Mouse (Mus musculus) midbrain, postnatal 0 days (tissue): ENCODE data around the gene Kifc1. TPM values are rescaled to one million over a fixed set of nuclear protein-coding genes. Genes with fewer than 3 reads are reported as not detected.

Experiments
- ATAC-seq: fragments of 200-750 bp; cut with Nextera tagmentation; 2 replicates; pipeline ENCODE4 v1.8.0; 2017; ENCODE audit warnings: moderate number of reproducible peaks, mild to moderate bottlenecking, moderate TSS enrichment, moderate library complexity; ENCODE audit not compliant: low FRiP score
- DNase-seq: peaks from one replicate; pipeline ENCODE4 v3.0.0-alpha.2; 2015; ENCODE audit warnings: low spot score
- H3K27ac ChIP-seq: fragments of 300-500 bp; sonication (generic); 2 replicates; pipeline ENCODE4 v1.5.1; 2014; ENCODE audit warnings: low read depth, mild to moderate bottlenecking, low read length, mixed read lengths
- H3K27me3 ChIP-seq: fragments of 300-500 bp; sonication (generic); 2 replicates; pipeline ENCODE4 v1.6.1; 2014; ENCODE audit warnings: low read length, control low read depth, mixed read lengths; ENCODE audit not compliant: insufficient read depth
- H3K36me3 ChIP-seq: fragments of 300-500 bp; sonication (generic); 2 replicates; pipeline ENCODE4 v1.6.1; 2014; ENCODE audit warnings: low read length, control low read depth, mixed read lengths; ENCODE audit not compliant: insufficient read depth
- H3K4me1 ChIP-seq: fragments of 300-500 bp; sonication (generic); 2 replicates; pipeline ENCODE4 v1.6.1; 2014; ENCODE audit warnings: mild to moderate bottlenecking, control low read depth, antibody characterized with exemption, low read length, mixed read lengths; ENCODE audit not compliant: insufficient read depth
- H3K4me2 ChIP-seq: fragments of 300-500 bp; sonication (generic); 2 replicates; pipeline ENCODE4 v1.6.1; 2014; ENCODE audit warnings: low read depth, mild to moderate bottlenecking, low read length, mixed read lengths; ENCODE audit not compliant: poor library complexity, severe bottlenecking
- H3K4me3 ChIP-seq: fragments of 300-500 bp; sonication (generic); 2 replicates; pipeline ENCODE4 v1.5.1; 2014; ENCODE audit warnings: low read depth, mild to moderate bottlenecking, low read length, moderate library complexity
- H3K9ac ChIP-seq: fragments of 300-500 bp; sonication (generic); replicated peaks from 2 replicates; pipeline ENCODE4 v1.6.1; 2014; ENCODE audit warnings: mild to moderate bottlenecking, low read length, moderate library complexity, mixed read lengths; ENCODE audit not compliant: poor library complexity, severe bottlenecking
- H3K9me3 ChIP-seq: fragments of 300-500 bp; sonication (generic); 2 replicates; pipeline ENCODE4 v1.6.1; 2016; ENCODE audit warnings: low read length, control low read depth
- CTCF ChIP-seq: IDR thresholded peaks from 2 replicates; pipeline ENCODE4 v1.5.1; 2016; ENCODE audit warnings: antibody characterized with exemption, mild to moderate bottlenecking
- WGBS: fragments of 180-500 bp; shearing (Covaris S2); extraction: QIAGEN DNeasy Blood & Tissue Kit; methylation state at CpG from one replicate; pipeline ENCODE4 v1.1.7; 2014; 5-methylcytosine and 5-hydroxymethylcytosine counted together
- polyA plus RNA-seq: library from polyadenylated mRNA; unstranded; fragments of >200 nt; fragmentation: Nextera tagmentation; extraction: Ambion mirVana; gene quantifications from 2 replicates; pipeline ENCODE4 v1.2.1, GENCODE M21; 2015
- total RNA-seq: library from RNA; depleted of rRNA; stranded (reverse); fragments of >200 nt; gene quantifications from 2 replicates; pipeline ENCODE4 v1.2.3, GENCODE M21; 2014

The Kifc1 gene
- total and polyA plus RNA-seq, 2 experiments from 2014 or later = 1.4 to 4.3 TPM

DNA sequence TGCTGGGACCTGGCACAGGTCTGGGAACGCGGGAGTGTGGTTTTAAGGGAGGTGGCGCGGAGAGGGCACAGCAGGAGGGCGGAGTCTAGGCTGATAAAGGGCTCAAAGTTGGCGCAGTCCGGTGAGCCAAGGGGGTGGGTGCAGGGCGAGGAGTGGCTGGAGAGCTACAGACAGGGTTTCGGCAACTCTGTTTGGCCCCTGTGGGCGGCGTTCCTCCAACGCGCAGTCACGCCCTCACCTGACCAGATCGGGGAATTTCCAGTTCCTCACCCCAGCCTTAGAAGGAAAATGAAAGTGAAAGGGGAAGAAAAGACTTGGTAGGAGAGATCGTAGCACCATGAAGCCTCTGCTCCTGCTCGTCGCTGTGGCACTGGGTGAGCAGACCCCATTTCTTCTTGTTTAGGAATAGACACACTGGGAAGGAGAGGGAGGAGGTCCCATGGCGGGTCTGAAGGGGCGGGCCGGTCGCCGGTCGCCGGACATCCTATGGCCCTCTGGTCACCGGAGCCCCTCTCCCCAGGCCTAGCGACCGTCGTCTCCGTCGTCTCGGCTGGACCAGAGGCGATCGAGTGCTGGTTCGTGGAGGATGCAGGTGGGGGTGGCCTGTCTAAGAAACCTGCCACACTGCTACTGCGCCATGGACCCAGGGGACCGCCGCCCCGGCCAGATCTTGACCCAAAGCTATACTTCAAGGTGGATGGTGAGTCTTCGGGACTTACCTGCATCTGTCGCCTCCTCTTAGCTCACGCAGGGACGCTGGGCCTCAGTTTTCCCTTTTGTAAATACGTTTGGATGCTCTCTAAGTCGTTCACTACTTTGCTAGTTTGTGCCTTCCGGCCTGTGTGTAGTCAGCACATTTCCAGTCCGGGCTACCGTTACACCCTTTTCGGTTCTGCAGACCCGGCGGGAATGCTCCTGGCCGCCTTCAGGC is 29.2 kb upstream of the Kifc1 start:
- peak overlapping the region; percentile 48; the same call in 1 of the 2 replicates for H3K27ac ChIP-seq
- no peak for ATAC-seq
- no peaks in the 10 kb centered on the region for H3K4me1 ChIP-seq
- no peaks in the 10 kb centered on the region for H3K27me3 ChIP-seq
- no peaks in the 10 kb centered on the region for H3K9me3 ChIP-seq
- peak overlapping the region; percentile 70 for H3K4me2 ChIP-seq
- WGBS = 4% methylated on average over 52 of the region's 52 CpGs
- peak; percentile 29 for TF ChIP-seq CTCF
- peak overlapping the region; percentile 39 for H3K9ac ChIP-seq
- peak overlapping the region; percentile 38 for H3K4me3 ChIP-seq
- DNase-seq = peak; percentile 34
- no peaks in the 10 kb centered on the region for H3K36me3 ChIP-seq

DNA sequence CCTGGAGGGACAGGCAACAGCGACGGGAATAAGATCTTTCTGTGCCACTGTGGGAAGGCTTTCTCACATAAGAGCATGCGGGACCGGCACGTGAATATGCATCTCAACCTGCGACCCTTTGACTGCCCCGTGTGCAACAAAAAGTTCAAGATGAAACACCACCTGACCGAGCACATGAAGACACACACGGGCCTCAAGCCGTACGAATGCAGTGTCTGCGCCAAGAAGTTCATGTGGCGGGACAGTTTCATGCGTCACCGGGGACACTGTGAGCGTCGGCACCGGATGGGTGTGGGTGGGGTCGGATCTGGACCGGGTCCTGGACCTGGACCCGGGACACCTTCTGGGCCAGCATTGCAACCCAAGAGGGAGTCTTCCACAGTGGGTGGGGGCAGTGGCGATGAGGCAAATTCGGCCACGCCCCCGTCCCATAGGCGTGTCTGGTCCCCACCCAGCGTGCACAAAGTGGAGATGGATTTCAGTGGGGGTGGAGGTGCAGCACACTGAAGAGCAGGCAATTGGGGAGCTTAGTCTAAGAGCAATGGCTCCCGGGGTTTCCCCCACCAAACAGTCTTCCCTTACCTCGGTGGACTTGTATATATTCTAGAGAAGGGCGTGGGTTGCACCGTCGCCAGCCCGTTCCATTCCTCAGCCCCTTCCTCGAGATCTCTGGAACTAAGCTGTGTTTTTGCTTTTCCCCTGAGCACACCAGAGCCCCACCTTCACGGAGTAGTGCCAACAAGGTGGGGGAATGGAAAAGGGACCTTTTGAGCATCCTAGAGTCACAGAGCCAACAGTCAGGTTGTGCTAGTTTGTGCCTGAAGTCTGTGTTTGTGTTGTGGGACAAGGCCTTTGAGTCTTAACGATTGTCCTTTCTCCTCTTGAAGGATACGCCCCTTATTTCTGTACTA is 28.1 kb upstream of the Kifc1 start:
- Histone ChIP-seq H3K4me3 (peak overlapping the region; percentile 38), H3K9ac (no peak overlapping the region), H3K36me3 (peaks cover 8% of the 10 kb centered on the region), H3K4me1 (no peaks in the 10 kb centered on the region), H3K9me3 (no peaks in the 10 kb centered on the region), H3K4me2 (peak overlapping the region; percentile 70; the same call in 1 of the 2 replicates), H3K27ac (no peak overlapping the region), H3K27me3 (no peaks in the 10 kb centered on the region)
- TF ChIP-seq CTCF = no peak
- DNase-seq = no peak
- 65% methylated on average over 37 of the region's 37 CpGs for WGBS
- ATAC-seq = no peak

DNA sequence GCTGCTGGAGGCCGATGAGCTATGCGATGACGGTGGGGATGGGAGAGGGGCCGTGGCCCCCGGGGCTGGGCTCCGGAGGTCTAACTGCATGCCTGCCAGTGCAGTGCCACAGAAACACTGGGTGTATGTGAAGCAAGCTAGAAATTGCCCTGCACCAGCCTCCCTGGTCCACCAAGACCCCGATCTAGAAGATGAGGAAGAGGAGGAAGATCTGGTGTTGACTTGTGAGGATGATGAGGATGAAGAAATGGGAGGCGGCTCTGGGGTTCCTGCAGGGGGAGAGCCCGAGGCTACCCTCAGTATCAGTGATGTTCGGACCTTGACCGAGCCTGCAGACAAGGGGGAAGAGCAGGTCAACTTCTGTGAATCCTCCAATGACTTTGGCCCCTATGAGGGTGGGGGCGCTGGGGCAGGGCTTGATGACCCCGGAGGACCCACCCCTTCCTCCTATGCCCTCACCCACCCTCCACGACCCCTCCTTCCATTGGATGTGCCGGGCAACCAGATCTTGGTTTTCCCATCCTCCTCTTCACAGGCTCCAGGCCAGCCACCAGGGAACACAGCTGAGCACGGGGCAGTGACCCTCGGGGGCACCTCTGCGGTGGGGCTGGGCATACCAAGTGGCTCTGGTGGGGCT is 27.3 kb upstream of the Kifc1 start:
- Histone ChIP-seq H3K4me3 (no peak overlapping the region), H3K9ac (no peak overlapping the region), H3K27me3 (no peaks in the 10 kb centered on the region), H3K4me1 (no peaks in the 10 kb centered on the region), H3K9me3 (no peaks in the 10 kb centered on the region), H3K36me3 (peaks cover 12% of the 10 kb centered on the region), H3K4me2 (no peak overlapping the region), H3K27ac (no peak overlapping the region)
- WGBS = 87% methylated on average over 18 of the region's 18 CpGs
- ATAC-seq (no peak), DNase-seq (no peak)
- TF ChIP-seq CTCF = no peak

DNA sequence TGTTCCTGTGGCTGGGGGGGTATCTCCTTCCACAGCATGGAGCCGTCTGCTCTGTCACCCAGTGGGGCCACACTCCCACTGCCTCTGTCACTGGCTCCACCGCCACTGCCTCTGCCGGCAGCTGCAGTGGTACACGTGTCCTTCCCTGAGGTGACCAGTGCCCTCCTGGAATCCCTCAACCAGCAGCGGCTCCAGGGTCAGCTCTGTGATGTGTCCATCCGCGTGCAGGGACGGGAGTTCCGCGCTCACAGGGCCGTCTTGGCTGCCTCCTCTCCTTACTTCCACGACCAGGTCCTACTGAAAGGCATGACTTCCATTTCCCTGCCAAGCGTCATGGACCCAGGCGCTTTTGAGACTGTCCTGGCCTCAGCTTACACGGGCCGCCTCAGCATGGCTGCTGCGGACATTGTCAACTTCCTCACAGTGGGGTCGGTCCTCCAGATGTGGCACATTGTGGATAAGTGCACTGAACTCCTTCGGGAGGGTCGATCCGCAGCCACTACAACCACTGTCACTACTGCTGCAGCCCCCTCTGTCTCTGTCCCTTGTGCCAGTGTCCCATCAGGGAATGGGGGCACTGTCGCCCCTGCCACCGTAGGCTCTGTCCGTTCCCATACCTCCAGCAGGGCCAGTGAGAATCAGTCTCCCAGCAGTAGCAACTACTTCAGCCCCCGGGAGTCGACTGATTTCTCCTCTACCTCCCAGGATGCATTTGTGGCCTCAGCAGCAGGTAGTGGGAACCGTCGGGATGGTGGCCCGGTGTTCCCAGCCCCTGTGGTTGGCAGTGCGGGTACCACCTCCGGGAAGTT is 26.6 kb upstream of the Kifc1 start:
- Histone ChIP-seq H3K27me3 (no peaks in the 10 kb centered on the region), H3K4me1 (no peaks in the 10 kb centered on the region), H3K9ac (no peak overlapping the region), H3K4me2 (peak overlapping the region; percentile 69), H3K4me3 (peak overlapping the region; percentile 54), H3K36me3 (peaks cover 17% of the 10 kb centered on the region), H3K27ac (no peak overlapping the region), H3K9me3 (no peaks in the 10 kb centered on the region)
- WGBS = 70% methylated on average over 31 of the region's 31 CpGs
- DNase-seq (no peak), ATAC-seq (no peak)
- no peak for TF ChIP-seq CTCF

DNA sequence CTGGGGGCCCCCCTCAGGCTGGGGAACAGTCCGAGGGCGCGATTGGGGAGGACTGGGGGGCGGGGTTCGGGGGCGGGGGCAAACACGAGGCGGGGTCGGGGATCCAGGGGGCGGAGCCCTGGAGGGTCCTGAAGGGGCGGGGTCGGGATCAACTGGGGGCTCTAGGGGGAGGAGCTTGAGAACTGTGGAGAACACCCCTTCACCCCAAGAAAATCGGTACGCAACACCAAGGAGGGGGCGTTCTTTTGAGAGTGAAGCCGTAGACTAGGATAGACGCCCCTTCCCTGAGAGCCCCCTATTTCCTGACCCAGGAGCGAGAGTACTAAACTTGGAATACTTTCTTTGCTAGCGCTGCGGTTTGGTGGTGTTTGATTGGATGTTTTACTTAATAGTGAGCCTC is 25.8 kb upstream of the Kifc1 start:
- peak overlapping the region; percentile 67 for H3K9ac ChIP-seq
- WGBS = under 1% methylated on average over 10 of the region's 20 CpGs
- H3K4me1 ChIP-seq = no peaks in the 10 kb centered on the region
- H3K36me3 ChIP-seq = peaks cover 25% of the 10 kb centered on the region
- DNase-seq (peak; percentile 64), ATAC-seq (peak; percentile 6)
- no peak for TF ChIP-seq CTCF
- no peaks in the 10 kb centered on the region for H3K27me3 ChIP-seq
- no peaks in the 10 kb centered on the region for H3K9me3 ChIP-seq
- H3K27ac ChIP-seq = peak overlapping the region; percentile 59; the same call in 1 of the 2 replicates
- H3K4me2 ChIP-seq = peak overlapping the region; percentile 69
- peak overlapping the region; percentile 54 for H3K4me3 ChIP-seq
